Comparison of ENCODE assay signal across 22 mouse cellular contexts in the genomic region with DNA sequence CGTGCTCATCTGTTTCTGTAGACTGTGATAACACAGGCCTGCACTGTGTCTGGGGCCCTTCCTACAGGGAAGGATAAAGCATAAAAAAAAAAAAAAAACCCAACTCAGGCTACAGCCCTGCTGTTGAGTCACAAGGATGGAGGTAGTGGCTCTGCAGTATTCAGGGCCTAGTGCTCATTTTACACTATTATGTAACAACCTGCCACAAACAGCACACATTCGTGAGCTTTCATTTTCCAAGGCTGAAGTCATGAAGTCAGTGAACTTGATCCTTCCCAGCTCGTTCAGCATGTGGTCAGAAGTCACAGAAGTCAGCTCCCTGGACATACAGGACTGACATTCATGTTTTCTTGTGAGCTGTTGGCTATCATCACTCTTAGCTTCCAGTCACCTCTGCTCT.
"Had no signal": no experiment of that assay in that cellular context is flagged by ENCODE, and none has a peak within 500 bp of the region (broad histone marks: within the 10 kb centered on the region; RNA-seq: fewer than 3 reads in every experiment).

No protein-coding gene starts in this region.

- H3K36me3 ChIP-seq: limb, embryonic 12.5 days; liver, embryonic 12.5 days; liver, embryonic 15.5 days; lung, embryonic 15.5 days; midbrain, embryonic 10.5 days; midbrain, embryonic 13.5 days; neural tube, embryonic 13.5 days had no signal

- H3K9me3 ChIP-seq: limb, embryonic 12.5 days; liver, embryonic 12.5 days; liver, embryonic 15.5 days; lung, embryonic 15.5 days; midbrain, embryonic 10.5 days; midbrain, embryonic 13.5 days; neural tube, embryonic 13.5 days had no signal

- H3K27me3 ChIP-seq: limb, embryonic 12.5 days; liver, embryonic 12.5 days; liver, embryonic 15.5 days; lung, embryonic 15.5 days; megakaryocyte, embryonic 14.5 days; midbrain, embryonic 13.5 days; neural tube, embryonic 13.5 days had no signal

- DNase-seq: kidney, adult 9 months; kidney, postnatal 25 days; layer of hippocampus, postnatal 36 days; liver; lung, adult 18-20 months; lung, postnatal 10 days; lung, postnatal 36 days; thymus, adult 2 months; thymus, postnatal 14 days; thymus, postnatal 4 days had no signal

- H3K4me2 ChIP-seq: limb, embryonic 12.5 days; liver, embryonic 12.5 days; liver, embryonic 15.5 days; lung, embryonic 15.5 days; midbrain, embryonic 13.5 days; neural tube, embryonic 13.5 days had no signal

- ATAC-seq: liver, embryonic 12.5 days; midbrain, embryonic 13.5 days; midbrain, embryonic 16.5 days had no signal

- H3K4me3 ChIP-seq: left cerebral cortex, adult 2 months; limb, embryonic 12.5 days; liver, embryonic 12.5 days; liver, embryonic 15.5 days; lung, embryonic 15.5 days; megakaryocyte, embryonic 14.5 days; midbrain, embryonic 10.5 days; midbrain, embryonic 13.5 days; myocyte; neural tube, embryonic 13.5 days had no signal

- H3K9ac ChIP-seq: limb, embryonic 12.5 days; liver, embryonic 12.5 days; liver, embryonic 15.5 days; lung, embryonic 15.5 days; midbrain, embryonic 13.5 days; neural tube, embryonic 13.5 days had no signal

- H3K27ac ChIP-seq: left cerebral cortex, adult 2 months; limb, embryonic 12.5 days; liver, embryonic 12.5 days; liver, embryonic 15.5 days; lung, embryonic 15.5 days; midbrain, embryonic 10.5 days; midbrain, embryonic 13.5 days; neural tube, embryonic 13.5 days; stomach, postnatal 0 days had no signal

- H3K4me1 ChIP-seq: limb, embryonic 12.5 days; liver, embryonic 12.5 days; liver, embryonic 15.5 days; lung, embryonic 15.5 days; megakaryocyte, embryonic 14.5 days; midbrain, embryonic 10.5 days; midbrain, embryonic 13.5 days; neural tube, embryonic 13.5 days had no signal
